Mouse (Mus musculus): ENCODE data around the gene Sec14l1.

Gene Sec14l1

DNA sequence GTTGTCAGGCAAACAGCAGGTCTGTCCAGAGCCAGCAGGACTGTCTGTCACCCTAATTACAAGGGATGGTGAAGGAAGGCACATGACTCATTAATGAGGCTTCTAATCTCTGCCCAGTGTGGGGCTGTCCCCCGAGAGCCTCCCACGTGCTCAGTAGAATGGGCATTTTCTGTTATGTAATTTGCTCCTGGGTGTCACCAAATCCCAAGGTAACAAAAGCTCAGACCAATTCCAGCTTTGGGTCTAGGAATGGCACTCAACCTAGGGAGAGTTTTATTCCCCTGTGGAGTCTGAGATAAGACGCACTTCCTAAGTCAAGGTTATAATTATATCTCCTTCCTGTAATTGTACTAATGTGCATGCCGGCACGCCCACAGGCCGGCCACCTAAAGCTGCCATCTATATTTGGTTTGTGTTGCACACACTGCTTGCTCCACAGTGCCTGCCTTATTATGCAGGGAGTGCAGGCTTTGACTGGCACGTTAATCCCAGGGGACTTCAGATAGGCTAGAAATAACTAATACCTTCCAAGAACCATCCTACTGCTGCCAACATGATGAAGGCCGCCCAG lies 13.5 kb upstream of the Sec14l1 start:
- Histone ChIP-seq H3K9me3 (ENCODE audit: low read length) (no peaks in the 10 kb centered on the region), H3K4me1 (replicated peaks; ENCODE audit: low read depth, low read length) (peaks cover 90% of the 10 kb centered on the region), H3K4me3 (replicated peaks; ENCODE audit: low read length) (0 out of 2 replicates have a peak overlapping the region, but pooled peaks have one; percentile 14), H3K36me3 (ENCODE audit: insufficient read depth, low read length) (no peaks in the 10 kb centered on the region), H3K27me3 (ENCODE audit: insufficient read depth, low read length) (no peaks in the 10 kb centered on the region)
- TF ChIP-seq CTCF (conservative IDR thresholded peaks at IDR 0.05; ENCODE audit: low read length), result no peak
- TF ChIP-seq NANOG (IDR thresholded peaks at IDR 0.05; ENCODE audit: borderline replicate concordance, low read length), result no peak
- TF ChIP-seq POU5F1 (IDR thresholded peaks at IDR 0.05; ENCODE audit: borderline replicate concordance, low read length), result no peak

DNA sequence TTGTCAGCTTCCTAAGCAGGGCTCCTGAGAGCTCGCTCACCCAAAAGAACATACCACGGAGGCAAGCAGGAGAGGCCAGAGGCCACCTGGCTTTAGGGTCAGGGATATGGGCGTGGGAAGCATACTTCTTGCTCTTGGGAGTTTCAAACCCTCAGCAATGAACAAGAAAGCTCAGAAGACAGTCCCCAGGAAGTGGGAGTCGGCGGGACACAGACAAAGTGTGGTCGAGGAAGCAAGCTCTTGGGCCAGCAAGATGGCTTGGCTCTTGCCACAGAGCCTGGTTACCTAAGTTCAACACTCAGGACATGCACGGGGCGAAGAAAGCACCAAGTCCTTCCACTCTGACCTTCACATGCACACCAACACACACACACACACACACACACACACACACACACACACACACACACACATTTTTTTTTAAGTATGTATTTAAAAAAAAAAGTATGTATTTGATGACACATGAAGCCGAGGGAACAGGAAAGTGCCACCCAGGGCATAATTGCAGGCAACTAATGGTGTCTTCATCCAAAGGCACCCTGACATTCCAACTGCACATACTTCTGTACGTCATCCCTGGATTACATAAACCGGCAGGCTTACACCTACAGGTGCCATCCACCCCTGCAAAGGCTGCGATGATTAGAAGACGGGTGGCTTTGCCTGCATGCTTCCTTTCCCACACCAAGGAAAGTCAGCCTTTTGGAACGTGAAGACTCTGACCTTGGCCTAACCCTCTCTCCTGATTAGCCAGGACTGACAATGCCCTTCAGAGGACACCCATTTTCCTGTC lies 12.8 kb upstream of the Sec14l1 start:
- Histone ChIP-seq H3K27me3 (ENCODE audit: insufficient read depth, low read length) (no peaks in the 10 kb centered on the region), H3K9me3 (ENCODE audit: low read length) (no peaks in the 10 kb centered on the region), H3K36me3 (ENCODE audit: insufficient read depth, low read length) (no peaks in the 10 kb centered on the region), H3K4me3 (replicated peaks; ENCODE audit: low read length) (0 out of 2 replicates have a peak overlapping the region, but pooled peaks have one; percentile 14), H3K4me1 (replicated peaks; ENCODE audit: low read depth, low read length) (peaks cover 90% of the 10 kb centered on the region)
- TF ChIP-seq NANOG (IDR thresholded peaks at IDR 0.05; ENCODE audit: borderline replicate concordance, low read length), result no peak
- no peak for TF ChIP-seq CTCF (conservative IDR thresholded peaks at IDR 0.05; ENCODE audit: low read length)
- no peak for TF ChIP-seq POU5F1 (IDR thresholded peaks at IDR 0.05; ENCODE audit: borderline replicate concordance, low read length)

DNA sequence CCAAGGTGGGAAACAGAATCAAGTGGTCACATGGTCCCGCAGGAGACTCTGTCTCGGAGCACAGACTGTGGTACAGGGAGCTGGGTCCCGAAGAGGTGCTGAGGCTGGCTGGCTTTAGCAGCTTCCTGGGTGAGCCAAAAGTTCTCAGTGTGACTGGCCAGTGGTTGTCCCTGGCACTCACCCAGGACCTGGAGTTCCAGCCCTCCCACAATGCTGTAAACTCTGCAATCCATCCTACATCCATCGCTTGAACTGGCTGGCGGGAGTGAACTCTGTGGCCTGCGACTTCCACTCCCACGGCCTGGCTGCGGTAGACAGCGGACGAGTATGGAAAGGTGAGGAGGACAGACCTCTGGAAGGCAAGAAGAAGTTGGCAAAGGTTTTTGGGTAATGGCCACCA lies 11.4 kb upstream of the Sec14l1 start:
- Histone ChIP-seq H3K9me3 (ENCODE audit: low read length) (no peaks in the 10 kb centered on the region), H3K36me3 (ENCODE audit: insufficient read depth, low read length) (no peaks in the 10 kb centered on the region), H3K4me1 (replicated peaks; ENCODE audit: low read depth, low read length) (peaks cover 87% of the 10 kb centered on the region), H3K4me3 (replicated peaks; ENCODE audit: low read length) (peak overlapping the region; percentile 57), H3K27me3 (ENCODE audit: insufficient read depth, low read length) (no peaks in the 10 kb centered on the region)
- TF ChIP-seq CTCF (conservative IDR thresholded peaks at IDR 0.05; ENCODE audit: low read length) (no peak), POU5F1 (IDR thresholded peaks at IDR 0.05; ENCODE audit: borderline replicate concordance, low read length) (no peak), NANOG (IDR thresholded peaks at IDR 0.05; ENCODE audit: borderline replicate concordance, low read length) (no peak)

DNA sequence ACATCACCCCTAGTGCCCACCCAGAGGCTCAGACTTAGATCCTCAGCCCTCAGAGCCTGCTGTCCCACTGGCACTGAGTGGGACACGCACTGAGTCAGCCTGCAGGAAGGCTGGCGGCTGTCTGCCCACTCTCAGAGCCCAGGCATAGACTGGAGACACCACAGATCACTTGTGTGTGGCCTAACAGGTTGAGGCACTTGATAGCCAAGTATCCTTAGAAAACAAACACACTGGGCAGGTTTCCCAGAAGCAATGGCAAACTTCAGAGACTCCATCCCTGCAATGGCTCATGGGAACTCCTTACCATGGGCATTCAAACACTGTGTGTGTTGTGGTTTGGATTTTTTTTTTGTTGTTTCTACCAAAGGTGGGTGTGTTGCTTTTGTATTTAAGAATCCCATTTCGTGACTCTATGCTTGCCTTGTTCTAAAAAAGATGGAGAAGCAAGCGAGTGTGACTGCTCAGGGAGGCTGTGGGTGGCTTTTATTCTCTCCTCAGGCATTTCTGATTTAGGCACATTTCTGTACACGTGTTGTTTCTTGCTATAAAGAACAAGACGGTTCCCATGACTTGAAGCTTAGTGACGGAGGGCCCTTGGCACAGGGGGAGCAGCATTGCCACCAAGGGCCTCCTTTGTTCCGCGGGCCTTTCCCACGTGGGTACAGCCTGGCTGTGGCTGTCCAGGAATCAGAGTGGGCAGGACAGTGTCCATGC lies 10.8 kb upstream of the Sec14l1 start:
- Histone ChIP-seq H3K36me3 (ENCODE audit: insufficient read depth, low read length) (no peaks in the 10 kb centered on the region), H3K4me1 (replicated peaks; ENCODE audit: low read depth, low read length) (peaks cover 88% of the 10 kb centered on the region), H3K4me3 (replicated peaks; ENCODE audit: low read length) (peak overlapping the region; percentile 57), H3K9me3 (ENCODE audit: low read length) (no peaks in the 10 kb centered on the region), H3K27me3 (ENCODE audit: insufficient read depth, low read length) (no peaks in the 10 kb centered on the region)
- no peak for TF ChIP-seq CTCF (conservative IDR thresholded peaks at IDR 0.05; ENCODE audit: low read length)
- no peak for TF ChIP-seq POU5F1 (IDR thresholded peaks at IDR 0.05; ENCODE audit: borderline replicate concordance, low read length)

GRCm38 (mm10) chr11:117105315-117105714 lies 9.7 kb upstream of the Sec14l1 start:
- Histone ChIP-seq H3K9me3 (ENCODE audit: low read length) (no peaks in the 10 kb centered on the region), H3K4me3 (replicated peaks; ENCODE audit: low read length) (no peak overlapping the region), H3K36me3 (ENCODE audit: insufficient read depth, low read length) (no peaks in the 10 kb centered on the region), H3K27me3 (ENCODE audit: insufficient read depth, low read length) (no peaks in the 10 kb centered on the region), H3K4me1 (replicated peaks; ENCODE audit: low read depth, low read length) (peaks cover 93% of the 10 kb centered on the region)
- TF ChIP-seq CTCF (conservative IDR thresholded peaks at IDR 0.05; ENCODE audit: low read length), result no peak
- TF ChIP-seq POU5F1 (IDR thresholded peaks at IDR 0.05; ENCODE audit: borderline replicate concordance, low read length), result no peak
- no peak for TF ChIP-seq NANOG (IDR thresholded peaks at IDR 0.05; ENCODE audit: borderline replicate concordance, low read length)

DNA sequence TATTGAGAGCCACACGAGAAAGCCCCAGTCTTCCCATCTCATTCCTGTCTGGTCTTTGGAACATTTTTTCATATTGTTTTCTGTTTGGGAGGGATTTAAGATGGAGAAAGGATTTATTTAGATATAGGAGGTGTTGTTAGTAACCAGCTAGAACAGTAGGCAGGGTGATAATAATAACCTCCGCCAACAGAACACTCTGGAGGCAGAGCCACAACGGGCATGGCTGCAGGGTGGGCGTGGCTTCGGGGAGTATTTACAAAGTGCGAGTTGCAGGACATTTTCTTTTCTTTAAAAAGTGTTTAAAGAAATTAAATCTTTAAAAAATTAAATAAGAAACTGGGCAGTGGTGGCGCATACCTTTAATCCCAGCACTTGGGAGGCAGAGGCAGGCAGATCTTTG lies 9.1 kb upstream of the Sec14l1 start:
- H3K9me3 ChIP-seq (ENCODE audit: low read length), result no peaks in the 10 kb centered on the region
- H3K36me3 ChIP-seq (ENCODE audit: insufficient read depth, low read length), result no peaks in the 10 kb centered on the region
- TF ChIP-seq POU5F1 (IDR thresholded peaks at IDR 0.05; ENCODE audit: borderline replicate concordance, low read length), result no peak
- TF ChIP-seq NANOG (IDR thresholded peaks at IDR 0.05; ENCODE audit: borderline replicate concordance, low read length), result no peak
- no peak for TF ChIP-seq CTCF (conservative IDR thresholded peaks at IDR 0.05; ENCODE audit: low read length)
- H3K27me3 ChIP-seq (ENCODE audit: insufficient read depth, low read length), result no peaks in the 10 kb centered on the region
- H3K4me3 ChIP-seq (replicated peaks; ENCODE audit: low read length), result no peak overlapping the region
- peaks cover 90% of the 10 kb centered on the region for H3K4me1 ChIP-seq (replicated peaks; ENCODE audit: low read depth, low read length)

DNA sequence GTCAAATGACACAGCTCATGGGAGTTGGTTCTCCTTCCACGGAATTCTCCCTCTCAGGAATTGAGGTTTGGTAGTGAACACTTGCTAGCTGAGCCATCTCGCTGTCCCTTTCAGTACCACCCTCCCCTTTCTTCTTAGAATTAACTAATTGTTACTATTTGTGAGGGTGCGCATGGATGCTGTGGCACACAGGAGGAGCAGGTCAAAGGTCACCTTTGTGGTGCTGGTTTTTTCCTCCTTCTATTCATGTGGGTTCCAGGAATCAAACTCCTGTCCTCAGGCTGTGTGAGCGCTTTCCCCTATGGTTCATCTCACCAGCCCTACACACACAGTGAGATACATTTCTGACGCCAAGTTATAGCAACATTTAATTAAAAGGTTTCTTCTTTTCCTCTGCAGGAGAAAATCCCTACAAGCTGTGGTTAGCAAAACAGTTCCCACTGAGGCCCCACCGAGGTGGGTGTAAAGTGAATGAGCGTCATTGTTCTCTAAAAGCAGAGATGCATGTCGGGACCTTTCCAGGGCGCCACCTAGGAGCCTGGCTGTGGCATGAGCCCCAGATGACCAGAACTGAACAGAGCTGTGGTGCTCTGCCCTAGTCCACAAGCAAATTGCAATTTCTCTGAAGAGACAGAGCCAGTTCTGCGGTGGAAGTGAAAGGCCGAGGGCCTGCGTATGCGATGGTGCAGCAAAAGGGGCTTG lies 8.2 kb upstream of the Sec14l1 start:
- H3K9me3 ChIP-seq (ENCODE audit: low read length), result no peaks in the 10 kb centered on the region
- TF ChIP-seq NANOG (IDR thresholded peaks at IDR 0.05; ENCODE audit: borderline replicate concordance, low read length) (no peak), CTCF (conservative IDR thresholded peaks at IDR 0.05; ENCODE audit: low read length) (no peak), POU5F1 (IDR thresholded peaks at IDR 0.05; ENCODE audit: borderline replicate concordance, low read length) (no peak)
- peak overlapping the region; percentile 26; the same call in 1 of the 2 replicates for H3K4me3 ChIP-seq (replicated peaks; ENCODE audit: low read length)
- H3K36me3 ChIP-seq (ENCODE audit: insufficient read depth, low read length), result no peaks in the 10 kb centered on the region
- no peaks in the 10 kb centered on the region for H3K27me3 ChIP-seq (ENCODE audit: insufficient read depth, low read length)
- peaks cover 89% of the 10 kb centered on the region for H3K4me1 ChIP-seq (replicated peaks; ENCODE audit: low read depth, low read length)

GRCm38 (mm10) chr11:117107837-117108236 lies 7.1 kb upstream of the Sec14l1 start:
- no peaks in the 10 kb centered on the region for H3K27me3 ChIP-seq (ENCODE audit: insufficient read depth, low read length)
- H3K4me1 ChIP-seq (replicated peaks; ENCODE audit: low read depth, low read length), result peaks cover 90% of the 10 kb centered on the region
- no peaks in the 10 kb centered on the region for H3K36me3 ChIP-seq (ENCODE audit: insufficient read depth, low read length)
- no peak overlapping the region for H3K4me3 ChIP-seq (replicated peaks; ENCODE audit: low read length)
- H3K9me3 ChIP-seq (ENCODE audit: low read length), result no peaks in the 10 kb centered on the region
- no peak for TF ChIP-seq POU5F1 (IDR thresholded peaks at IDR 0.05; ENCODE audit: borderline replicate concordance, low read length)
- TF ChIP-seq CTCF (conservative IDR thresholded peaks at IDR 0.05; ENCODE audit: low read length), result no peak
- no peak for TF ChIP-seq NANOG (IDR thresholded peaks at IDR 0.05; ENCODE audit: borderline replicate concordance, low read length)
